Mouse (Mus musculus): ENCODE measurements around the gene Ipo9. TPM values are rescaled to one million over a fixed set of nuclear protein-coding genes. Genes with fewer than 3 reads are reported as not detected.

Gene Ipo9
- polyA plus RNA-seq, 1 experiment, result 61.5 TPM

DNA sequence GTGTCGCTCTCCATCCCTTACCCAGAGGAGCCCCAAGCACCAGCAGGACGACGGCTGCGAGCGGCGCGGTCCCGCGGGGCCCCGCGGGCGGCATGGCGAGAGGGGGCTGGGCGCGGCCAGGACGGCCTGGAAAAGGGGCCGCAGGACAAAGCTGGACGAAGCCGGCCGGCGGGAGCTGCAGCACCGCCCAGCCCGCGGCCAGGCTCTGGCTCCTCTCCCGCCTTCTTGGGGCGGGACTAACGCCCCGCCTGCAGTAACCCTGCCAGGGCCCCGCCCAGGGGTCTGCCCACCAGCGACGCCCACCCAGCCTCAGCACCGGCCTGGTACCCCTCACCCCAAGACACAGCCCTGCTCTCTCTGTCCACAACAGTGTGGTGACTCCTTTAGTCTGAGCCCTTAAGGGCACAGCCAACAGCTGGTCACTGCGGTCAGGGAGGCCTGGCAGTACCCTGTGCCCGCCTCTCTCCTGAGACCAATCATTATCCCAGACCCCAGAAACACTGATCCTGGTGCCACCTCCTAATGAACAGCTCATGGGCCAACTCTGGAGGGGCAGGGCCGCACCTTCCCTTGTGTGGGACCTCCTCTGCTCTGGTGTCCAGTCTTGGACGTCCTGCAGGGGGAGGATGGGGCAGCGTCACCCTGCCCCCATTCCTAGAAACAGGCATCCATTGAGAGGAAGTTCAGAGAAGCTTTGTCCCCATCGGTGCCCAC lies 55.3 kb downstream of the Ipo9 start, which contains the start of gene Shisa4:
Shisa4 (minus strand) TSS at position 370 of the 714 bp plus-strand sequence.
- peak within 1 kb of the TSS; percentile 52 for H3K4me3 ChIP-seq (ENCODE audit: insufficient read depth, poor library complexity, severe bottlenecking)
- peak within 1 kb of the TSS; percentile 72 for H3ac ChIP-seq (ENCODE audit: control insufficient read depth, insufficient read length, low read depth)
- H3K27me3 ChIP-seq (ENCODE audit: control insufficient read depth, insufficient read depth, insufficient read length), result no peaks in the 10 kb centered on the region
- TF ChIP-seq MYOD1 (IDR thresholded peaks at IDR 0.05; ENCODE audit: control insufficient read depth, insufficient read length, low read depth), result peak; percentile 75
- no peak for TF ChIP-seq CEBPB (IDR thresholded peaks at IDR 0.05; ENCODE audit: low read depth)
- H3K79me3 ChIP-seq (ENCODE audit: low read depth), result peaks cover 3% of the 10 kb centered on the region
- H3K79me2 ChIP-seq (ENCODE audit: control insufficient read depth, insufficient read depth), result peaks cover 19% of the 10 kb centered on the region
- no peaks in the 10 kb centered on the region for H3K36me3 ChIP-seq (ENCODE audit: control insufficient read depth, insufficient read depth)

DNA sequence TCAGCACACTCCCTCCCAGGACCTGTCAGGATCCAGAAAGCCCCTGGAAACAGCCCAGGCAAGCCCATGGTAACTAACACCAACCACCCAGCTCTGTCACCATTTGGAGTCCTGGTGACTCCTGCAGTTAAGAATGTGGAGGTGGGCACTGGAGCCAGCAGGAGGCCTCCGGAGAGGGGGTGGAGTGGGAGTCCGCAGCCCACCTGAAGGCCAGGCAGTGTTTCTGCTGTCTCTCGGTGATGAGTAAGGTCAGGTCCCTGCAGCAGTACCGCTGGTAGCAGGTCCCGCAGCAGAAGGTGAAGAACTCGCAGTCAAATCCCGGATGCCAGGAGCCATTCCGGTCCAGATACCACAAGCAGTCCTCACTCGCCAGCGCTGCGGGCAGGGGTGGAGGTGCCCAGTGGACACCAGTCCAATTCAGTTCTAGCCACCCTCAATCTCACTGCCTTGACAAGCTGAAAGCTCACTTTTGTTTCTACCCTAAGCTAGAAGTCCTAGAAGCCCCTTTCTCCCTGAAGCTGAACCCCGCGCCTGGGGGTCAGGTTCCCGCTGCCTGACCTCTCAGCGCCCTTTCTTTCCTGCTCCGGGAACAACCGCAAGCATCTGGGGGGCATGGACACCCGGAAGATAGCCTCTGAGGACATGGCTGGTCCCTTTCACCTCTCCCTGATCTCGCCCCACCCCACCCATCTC lies 56.0 kb downstream of the Ipo9 start:
- H3K79me2 ChIP-seq (ENCODE audit: control insufficient read depth, insufficient read depth), result peaks cover 19% of the 10 kb centered on the region
- peaks cover 3% of the 10 kb centered on the region for H3K79me3 ChIP-seq (ENCODE audit: low read depth)
- TF ChIP-seq CTCF (IDR thresholded peaks at IDR 0.05; ENCODE audit: control insufficient read depth, insufficient read depth, insufficient read length) (no peak), USF1 (IDR thresholded peaks at IDR 0.05; ENCODE audit: low read depth) (no peak), FOSL1 (IDR thresholded peaks at IDR 0.05; ENCODE audit: insufficient read depth, low read length, poor library complexity, severe bottlenecking) (no peak), MYOG (IDR thresholded peaks at IDR 0.05; ENCODE audit: control insufficient read depth, extremely low read depth, insufficient read length) (no peak), MYOD1 (IDR thresholded peaks at IDR 0.05; ENCODE audit: control insufficient read depth, insufficient read length, low read depth) (no peak), MAX (IDR thresholded peaks at IDR 0.05) (no peak), CEBPB (IDR thresholded peaks at IDR 0.05; ENCODE audit: low read depth) (no peak)
- H3K36me3 ChIP-seq (ENCODE audit: control insufficient read depth, insufficient read depth), result no peaks in the 10 kb centered on the region
- peak overlapping the region; percentile 72 for H3ac ChIP-seq (ENCODE audit: control insufficient read depth, insufficient read length, low read depth)
- H3K27me3 ChIP-seq (ENCODE audit: control insufficient read depth, insufficient read depth, insufficient read length), result no peaks in the 10 kb centered on the region
- H3K4me3 ChIP-seq (ENCODE audit: insufficient read depth, poor library complexity, severe bottlenecking), result peak overlapping the region; percentile 52

GRCm38 (mm10) chr1:135373171-135373677 lies 57.1 kb downstream of the Ipo9 start:
- peaks cover 19% of the 10 kb centered on the region for H3K79me2 ChIP-seq (ENCODE audit: control insufficient read depth, insufficient read depth)
- peaks cover 3% of the 10 kb centered on the region for H3K79me3 ChIP-seq (ENCODE audit: low read depth)
- H3K4me3 ChIP-seq (ENCODE audit: insufficient read depth, poor library complexity, severe bottlenecking), result no peak overlapping the region
- no peaks in the 10 kb centered on the region for H3K27me3 ChIP-seq (ENCODE audit: control insufficient read depth, insufficient read depth, insufficient read length)
- TF ChIP-seq CEBPB (IDR thresholded peaks at IDR 0.05; ENCODE audit: low read depth) (no peak), FOSL1 (IDR thresholded peaks at IDR 0.05; ENCODE audit: insufficient read depth, low read length, poor library complexity, severe bottlenecking) (no peak)
- H3K36me3 ChIP-seq (ENCODE audit: control insufficient read depth, insufficient read depth), result no peaks in the 10 kb centered on the region
- H3ac ChIP-seq (ENCODE audit: control insufficient read depth, insufficient read length, low read depth), result no peak overlapping the region

GRCm38 (mm10) chr1:135369415-135369814 lies 60.9 kb downstream of the Ipo9 start:
- peaks cover 19% of the 10 kb centered on the region for H3K79me2 ChIP-seq (ENCODE audit: control insufficient read depth, insufficient read depth)
- TF ChIP-seq MAX (IDR thresholded peaks at IDR 0.05), result no peak
- TF ChIP-seq CEBPB (IDR thresholded peaks at IDR 0.05; ENCODE audit: low read depth), result no peak
- TF ChIP-seq USF1 (IDR thresholded peaks at IDR 0.05; ENCODE audit: low read depth), result no peak
- no peak for TF ChIP-seq MYOD1 (IDR thresholded peaks at IDR 0.05; ENCODE audit: control insufficient read depth, insufficient read length, low read depth)
- TF ChIP-seq FOSL1 (IDR thresholded peaks at IDR 0.05; ENCODE audit: insufficient read depth, low read length, poor library complexity, severe bottlenecking), result no peak
- no peak for TF ChIP-seq CTCF (IDR thresholded peaks at IDR 0.05; ENCODE audit: control insufficient read depth, insufficient read depth, insufficient read length)
- TF ChIP-seq MYOG (IDR thresholded peaks at IDR 0.05; ENCODE audit: control insufficient read depth, extremely low read depth, insufficient read length), result no peak
- H3K4me3 ChIP-seq (ENCODE audit: insufficient read depth, poor library complexity, severe bottlenecking), result no peak overlapping the region

GRCm38 (mm10) chr1:135368982-135369381 lies 61.3 kb downstream of the Ipo9 start:
- TF ChIP-seq MAX (IDR thresholded peaks at IDR 0.05) (no peak), USF1 (IDR thresholded peaks at IDR 0.05; ENCODE audit: low read depth) (no peak), MYOD1 (IDR thresholded peaks at IDR 0.05; ENCODE audit: control insufficient read depth, insufficient read length, low read depth) (no peak), MYOG (IDR thresholded peaks at IDR 0.05; ENCODE audit: control insufficient read depth, extremely low read depth, insufficient read length) (no peak), CEBPB (IDR thresholded peaks at IDR 0.05; ENCODE audit: low read depth) (no peak), FOSL1 (IDR thresholded peaks at IDR 0.05; ENCODE audit: insufficient read depth, low read length, poor library complexity, severe bottlenecking) (no peak), CTCF (IDR thresholded peaks at IDR 0.05; ENCODE audit: control insufficient read depth, insufficient read depth, insufficient read length) (no peak)
- Histone ChIP-seq H3K36me3 (ENCODE audit: control insufficient read depth, insufficient read depth) (no peaks in the 10 kb centered on the region), H3K79me2 (ENCODE audit: control insufficient read depth, insufficient read depth) (peaks cover 16% of the 10 kb centered on the region), H3ac (ENCODE audit: control insufficient read depth, insufficient read length, low read depth) (peak overlapping the region; percentile 16), H3K27me3 (ENCODE audit: control insufficient read depth, insufficient read depth, insufficient read length) (no peaks in the 10 kb centered on the region), H3K4me3 (ENCODE audit: insufficient read depth, poor library complexity, severe bottlenecking) (no peak overlapping the region), H3K79me3 (ENCODE audit: low read depth) (peaks cover 3% of the 10 kb centered on the region)

More at GRCm38 (mm10) chr1:135369415-135369814, 60.9 kb downstream of the Ipo9 start:
- Histone ChIP-seq H3K36me3 (ENCODE audit: control insufficient read depth, insufficient read depth) (no peaks in the 10 kb centered on the region), H3ac (ENCODE audit: control insufficient read depth, insufficient read length, low read depth) (no peak overlapping the region), H3K79me3 (ENCODE audit: low read depth) (peaks cover 3% of the 10 kb centered on the region), H3K27me3 (ENCODE audit: control insufficient read depth, insufficient read depth, insufficient read length) (no peaks in the 10 kb centered on the region)
